Mouse (Mus musculus): Measurements from ENCODE around the gene Tceal7. TPM values are rescaled to one million over a fixed set of nuclear protein-coding genes. Genes with fewer than 3 reads are reported as not detected.

Gene Tceal7
- polyA plus RNA-seq, 2 experiments: 88.7 to 121 TPM

DNA sequence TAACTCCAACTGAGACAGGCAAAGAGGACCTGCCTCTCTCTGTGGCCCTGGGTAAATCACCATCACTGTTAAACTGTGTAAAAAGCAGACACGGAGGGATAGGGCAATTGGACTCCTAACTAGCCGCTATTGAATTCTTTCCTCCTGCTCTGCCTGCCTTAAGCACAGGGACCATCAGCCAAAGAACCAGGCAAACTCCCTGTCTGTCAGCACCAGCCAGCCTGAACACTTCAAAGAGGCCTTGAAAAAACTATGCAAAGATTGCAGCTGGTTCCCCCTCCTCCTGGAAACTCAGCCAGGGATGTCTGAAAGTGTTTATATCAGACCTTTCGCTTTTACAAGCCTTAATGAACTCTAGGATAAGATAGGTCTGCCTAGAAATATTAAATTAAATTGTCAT, 60.0 kb downstream of the Tceal7 start:
- ATAC-seq (ENCODE audit: low FRiP score, low read depth) (no peak), DNase-seq (ENCODE audit: low spot score) (no peak)
- Histone ChIP-seq H3K9me3 (ENCODE audit: control insufficient read depth, low read length) (no peaks in the 10 kb centered on the region), H3K4me3 (replicated peaks; ENCODE audit: low read length) (no peak overlapping the region), H3K27me3 (ENCODE audit: control insufficient read depth, insufficient read depth, low read length) (no peaks in the 10 kb centered on the region), H3K4me2 (replicated peaks; ENCODE audit: low read depth, low read length, severe bottlenecking) (no peak overlapping the region), H3K36me3 (ENCODE audit: control insufficient read depth, insufficient read depth, low read length) (no peaks in the 10 kb centered on the region; the same call in 1 of the 2 replicates), H3K27ac (replicated peaks; ENCODE audit: low read depth, low read length) (no peak overlapping the region), H3K4me1 (ENCODE audit: control insufficient read depth, insufficient read depth, low read length) (peaks cover 4% of the 10 kb centered on the region; the same call in 1 of the 2 replicates), H3K9ac (ENCODE audit: low read depth, low read length, severe bottlenecking) (no peak overlapping the region)
- no peak for TF ChIP-seq POLR2A (IDR thresholded peaks at IDR 0.05; ENCODE audit: borderline replicate concordance, extremely low read depth, insufficient read depth, insufficient read length)
- 24% methylated on average over 3 of the region's 3 CpGs for whole genome bisulfite sequencing

DNA sequence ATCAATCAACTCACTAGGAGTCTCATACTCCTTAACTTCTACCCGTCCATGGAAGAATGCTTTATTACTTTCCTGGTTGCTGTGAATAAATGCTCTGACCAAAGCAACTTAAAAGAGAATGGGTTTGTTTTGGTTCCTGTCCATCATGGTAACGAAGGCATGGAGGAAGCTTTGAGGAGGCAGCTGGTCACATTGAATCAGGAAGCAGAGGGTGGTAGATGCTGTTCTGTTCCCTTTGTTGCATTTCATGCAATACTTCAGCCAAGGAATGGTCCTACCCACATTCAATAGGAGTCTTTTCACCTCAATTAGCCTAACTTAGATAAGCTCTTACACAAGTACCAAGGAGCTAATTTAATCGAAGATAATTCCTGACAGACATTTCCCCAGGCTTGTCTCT, 60.8 kb downstream of the Tceal7 start:
- no peak for TF ChIP-seq POLR2A (IDR thresholded peaks at IDR 0.05; ENCODE audit: borderline replicate concordance, extremely low read depth, insufficient read depth, insufficient read length)
- Histone ChIP-seq H3K4me2 (replicated peaks; ENCODE audit: low read depth, low read length, severe bottlenecking) (no peak overlapping the region), H3K27ac (replicated peaks; ENCODE audit: low read depth, low read length) (no peak overlapping the region), H3K4me1 (ENCODE audit: control insufficient read depth, insufficient read depth, low read length) (peaks cover 4% of the 10 kb centered on the region; the same call in 1 of the 2 replicates), H3K9me3 (ENCODE audit: control insufficient read depth, low read length) (no peaks in the 10 kb centered on the region), H3K9ac (ENCODE audit: low read depth, low read length, severe bottlenecking) (no peak overlapping the region), H3K27me3 (ENCODE audit: control insufficient read depth, insufficient read depth, low read length) (no peaks in the 10 kb centered on the region), H3K4me3 (replicated peaks; ENCODE audit: low read length) (no peak overlapping the region), H3K36me3 (ENCODE audit: control insufficient read depth, insufficient read depth, low read length) (no peaks in the 10 kb centered on the region; the same call in 1 of the 2 replicates)
- 59% methylated on average over 3 of the region's 3 CpGs for WGBS
- ATAC-seq (ENCODE audit: low FRiP score, low read depth) (no peak), DNase-seq (ENCODE audit: low spot score) (no peak)

Small RNA genes within 50 kb of the gene (microRNA-seq; reads per million reads assigned to microRNA genes)
- gene Mir6383: not detected

Other genes starting within 250 kb of the Tceal7 start
- 43.9 and 45.5 TPM in 2 replicates for gene Arxes2, start 221.0 kb upstream of the Tceal7 start, polyA plus RNA-seq (2012; rRNA removed)
- 73.7 and 80.4 TPM in 2 replicates for gene Arxes2, start 221.0 kb upstream of the Tceal7 start, polyA plus RNA-seq (2014; fragmentation: Nextera tagmentation; extraction: Ambion mirVana)
- gene Arxes1, start 181.4 kb upstream of the Tceal7 start, polyA plus RNA-seq (2012; rRNA removed): 12.5 and 15.0 TPM in 2 replicates
- gene Arxes1, start 181.4 kb upstream of the Tceal7 start, polyA plus RNA-seq (2014; fragmentation: Nextera tagmentation; extraction: Ambion mirVana): 31.1 and 34.3 TPM in 2 replicates
- gene Bex2, start 146.5 kb upstream of the Tceal7 start, polyA plus RNA-seq (2012; rRNA removed): 33.5 and 52.3 TPM in 2 replicates
- 65.5 and 78.4 TPM in 2 replicates for gene Bex2, start 146.5 kb upstream of the Tceal7 start, polyA plus RNA-seq (2014; fragmentation: Nextera tagmentation; extraction: Ambion mirVana)
- 0.03 TPM in 2 replicates for gene Nxf3, start 129.5 kb upstream of the Tceal7 start, polyA plus RNA-seq (2012; rRNA removed)
- gene Nxf3, start 129.5 kb upstream of the Tceal7 start, polyA plus RNA-seq (2014; fragmentation: Nextera tagmentation; extraction: Ambion mirVana): not detected in 2 replicates
- 16.6 and 30.9 TPM in 2 replicates for gene Bex4, start 75.8 kb upstream of the Tceal7 start, polyA plus RNA-seq (2012; rRNA removed)
- gene Bex4, start 75.8 kb upstream of the Tceal7 start, polyA plus RNA-seq (2014; fragmentation: Nextera tagmentation; extraction: Ambion mirVana): 38.3 and 43.5 TPM in 2 replicates
- 110 and 148 TPM in 2 replicates for gene Tceal8, start 42.4 kb upstream of the Tceal7 start, polyA plus RNA-seq (2012; rRNA removed)
- gene Tceal8, start 42.4 kb upstream of the Tceal7 start, polyA plus RNA-seq (2014; fragmentation: Nextera tagmentation; extraction: Ambion mirVana): 203 and 216 TPM in 2 replicates
- gene Tceal5, start 10.9 kb upstream of the Tceal7 start, polyA plus RNA-seq (2012; rRNA removed): 10.2 and 25.8 TPM in 2 replicates
- 4.7 and 5.6 TPM in 2 replicates for gene Tceal5, start 10.9 kb upstream of the Tceal7 start, polyA plus RNA-seq (2014; fragmentation: Nextera tagmentation; extraction: Ambion mirVana)
- gene Bex1, start 734 bp downstream of the Tceal7 start, polyA plus RNA-seq (2012; rRNA removed): 68.3 and 112 TPM in 2 replicates
- gene Bex1, start 734 bp downstream of the Tceal7 start, polyA plus RNA-seq (2014; fragmentation: Nextera tagmentation; extraction: Ambion mirVana): 83.7 and 92.3 TPM in 2 replicates
- gene Tceal9, start 30.3 kb downstream of the Tceal7 start, polyA plus RNA-seq (2012; rRNA removed): 336 and 383 TPM in 2 replicates
- 626 and 632 TPM in 2 replicates for gene Tceal9, start 30.3 kb downstream of the Tceal7 start, polyA plus RNA-seq (2014; fragmentation: Nextera tagmentation; extraction: Ambion mirVana)
- gene Bex3, start 55.5 kb downstream of the Tceal7 start, polyA plus RNA-seq (2012; rRNA removed): 387 and 467 TPM in 2 replicates
- 442 and 482 TPM in 2 replicates for gene Bex3, start 55.5 kb downstream of the Tceal7 start, polyA plus RNA-seq (2014; fragmentation: Nextera tagmentation; extraction: Ambion mirVana)